Mouse (Mus musculus) thymus, postnatal 36 days (tissue): ENCODE results near the gene Cxcl15.

Experiments
- DNase-seq, 2 experiments: peaks; one replicate each; pipeline ENCODE4 v3.0.0; 2022; ENCODE audit warnings: mixed read lengths in 2 of 2

Gene Cxcl15

GRCm38 (mm10) chr5:90794195-90794625 is at the start of gene Cxcl15:
Gene Cxcl15 (plus strand): TSS chr5:90794534.
- no peak for DNase-seq

GRCm38 (mm10) chr5:90753934-90754333 is 40.4 kb upstream of the Cxcl15 start:
- no peak for DNase-seq

DNA sequence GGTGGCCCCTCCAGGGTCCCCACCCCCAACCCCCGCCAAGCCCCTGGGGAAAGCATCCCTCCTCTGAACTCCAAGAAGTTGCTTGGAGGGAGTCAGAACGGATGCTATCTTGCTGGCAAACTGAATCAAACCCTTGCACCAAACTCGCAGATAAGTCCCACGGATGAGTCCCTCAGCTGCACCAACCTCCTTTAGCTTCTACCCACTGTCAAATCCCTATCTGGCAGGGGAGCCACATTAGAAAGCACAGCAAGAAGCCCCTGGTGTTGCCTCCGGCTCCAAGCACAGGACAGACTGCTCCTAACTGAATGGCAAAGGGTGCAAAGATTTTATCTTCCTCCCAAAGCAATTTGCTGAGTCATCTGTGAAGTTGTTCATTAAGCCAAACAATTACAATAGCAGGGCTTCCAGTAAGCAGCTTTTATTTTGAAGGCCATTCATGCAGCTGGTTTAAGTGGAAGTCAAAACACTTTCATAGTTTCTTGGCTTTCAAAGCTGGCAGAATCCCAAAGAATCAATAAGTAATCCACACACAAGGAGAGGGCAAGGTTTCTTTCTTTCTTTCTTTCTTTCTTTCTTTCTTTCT is 36.2 kb upstream of the Cxcl15 start:
- no peak for DNase-seq

DNA sequence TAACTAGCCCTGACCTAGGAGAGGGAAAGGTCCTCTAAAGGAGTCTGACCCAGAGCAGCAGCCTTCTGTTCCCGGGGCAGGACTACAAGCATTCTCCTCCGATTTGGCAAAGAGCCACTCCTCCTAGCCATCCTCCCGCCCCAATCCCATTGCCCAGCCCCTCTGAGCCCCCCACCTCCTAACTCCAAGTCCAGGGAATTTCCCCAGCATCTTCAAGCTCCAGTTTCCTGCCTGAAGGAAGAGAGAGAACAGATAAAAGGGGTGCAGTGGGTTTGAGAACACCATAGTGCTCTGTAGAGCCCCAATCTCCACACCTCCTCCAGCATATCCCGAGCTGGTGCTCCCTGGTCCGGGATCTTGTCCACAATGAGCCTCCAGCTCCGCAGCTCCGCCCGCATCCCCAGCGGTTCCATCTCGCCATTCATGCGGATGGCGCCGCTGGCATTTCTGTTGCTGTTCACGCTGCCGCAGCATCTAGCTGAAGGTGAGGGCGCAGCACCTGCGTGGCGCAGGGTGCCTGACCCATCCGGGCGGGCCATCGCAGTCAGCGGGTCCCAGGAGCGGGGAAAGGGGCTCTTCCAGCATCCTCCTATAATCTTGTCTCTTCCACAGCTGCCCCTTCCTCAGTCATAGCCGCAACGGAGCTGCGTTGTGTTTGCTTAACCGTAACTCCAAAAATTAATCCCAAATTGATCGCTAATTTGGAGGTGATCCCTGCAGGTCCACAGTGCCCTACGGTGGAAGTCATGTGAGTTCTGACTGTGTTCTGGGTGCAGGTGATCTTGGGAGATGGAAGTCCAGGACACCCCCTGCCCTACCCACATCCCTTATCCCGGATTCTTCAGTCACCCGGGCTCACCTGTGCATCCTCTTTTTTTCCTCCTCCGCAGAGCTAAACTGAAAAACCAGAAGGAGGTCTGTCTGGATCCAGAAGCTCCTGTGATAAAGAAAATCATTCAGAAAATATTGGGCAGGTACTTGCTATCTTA is 35.0 kb upstream of the Cxcl15 start, which contains the start of gene Cxcl5:
Gene Cxcl5, plus strand, starts transcription at position 284 of the 989 bp plus-strand sequence.
- no peak for DNase-seq

- DNase-seq = no peak
Observed at GRCm38 (mm10) chr5:90760303-90760702, 34.0 kb upstream of the Cxcl15 start.

DNA sequence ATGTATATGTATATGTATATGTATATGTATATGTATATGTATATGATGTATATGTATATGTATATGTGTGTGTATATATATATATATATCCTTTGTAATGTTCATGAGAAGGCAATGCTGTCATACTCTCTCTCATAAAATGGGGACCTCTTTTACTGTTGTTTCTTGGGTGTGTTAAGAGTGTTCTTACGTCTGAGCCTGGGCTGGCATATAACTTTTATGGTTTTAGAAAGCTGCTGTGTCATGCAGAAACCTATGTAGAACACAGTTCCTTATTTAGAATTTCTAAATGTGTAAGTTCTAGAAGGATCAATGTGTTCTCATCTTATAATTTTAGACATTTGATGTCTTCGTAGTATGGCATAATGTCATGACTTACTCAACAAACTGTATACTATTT is 33.5 kb upstream of the Cxcl15 start:
- DNase-seq = no peak

DNA sequence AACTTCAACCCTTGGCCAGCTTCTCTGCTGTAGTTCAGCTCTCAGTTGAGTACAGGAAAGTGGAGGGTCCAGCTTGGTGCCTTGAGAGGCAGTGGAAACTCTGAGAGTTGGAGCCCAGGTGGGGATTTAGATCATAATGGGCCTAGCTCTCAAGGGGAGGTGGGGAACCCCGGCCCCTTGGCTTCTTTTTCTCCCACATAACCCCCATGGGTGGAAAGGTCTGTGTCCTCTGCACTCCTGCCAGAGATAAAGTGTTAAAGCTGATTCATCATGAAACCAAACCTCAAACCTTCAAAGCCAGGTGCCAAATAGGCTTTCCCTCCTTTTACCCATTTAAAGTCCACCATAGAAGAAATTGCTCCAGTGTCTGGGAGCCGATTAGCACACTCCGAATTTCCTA is 32.5 kb upstream of the Cxcl15 start:
- DNase-seq = no peak

- no peak for DNase-seq
Observed at GRCm38 (mm10) chr5:90763912-90764665, 30.2 kb upstream of the Cxcl15 start.

DNA sequence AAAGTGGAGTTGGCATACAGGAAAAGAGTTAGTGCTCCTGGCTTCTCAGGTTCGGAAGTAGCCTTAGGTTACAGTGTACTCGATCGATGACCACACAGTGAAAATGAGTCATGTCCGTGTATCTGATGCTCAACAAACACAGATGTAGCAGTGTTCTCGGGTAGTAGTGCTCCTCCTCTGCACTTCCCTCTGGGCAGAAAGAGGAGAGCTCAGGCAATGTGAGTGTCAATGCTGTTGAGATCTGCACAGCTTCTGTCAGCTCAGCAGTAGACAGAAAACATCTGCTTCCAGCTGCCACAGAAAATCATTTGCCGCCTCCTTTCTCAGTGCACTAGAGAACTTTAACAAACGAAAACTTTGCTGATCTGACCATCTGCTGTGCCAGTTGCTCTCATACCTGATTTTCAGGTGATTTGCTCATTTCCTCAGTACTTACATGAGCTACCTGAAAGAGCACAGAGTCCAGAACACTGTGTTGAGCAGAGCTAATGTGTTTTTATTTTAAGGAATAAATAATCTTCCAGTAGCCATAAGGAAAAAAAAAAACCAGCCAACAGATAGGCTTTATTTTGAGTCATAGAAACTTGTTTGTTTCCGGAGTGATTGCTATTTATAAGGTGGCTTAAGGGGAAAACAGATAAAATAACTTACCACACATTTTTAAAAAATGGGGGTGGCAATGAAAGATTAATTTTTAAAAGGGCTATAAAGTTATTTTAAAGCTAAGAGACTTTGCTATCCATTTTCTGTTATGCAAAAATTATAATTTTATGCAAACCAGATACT is 28.3 kb upstream of the Cxcl15 start:
- DNase-seq = no peak

GRCm38 (mm10) chr5:90768218-90768617 is 26.1 kb upstream of the Cxcl15 start, which contains the start of gene Ppbp:
Gene Ppbp (plus strand): TSS chr5:90768518.
- DNase-seq = no peak

- DNase-seq = no peak
Observed at GRCm38 (mm10) chr5:90771369-90771768, 23.0 kb upstream of the Cxcl15 start.

DNA sequence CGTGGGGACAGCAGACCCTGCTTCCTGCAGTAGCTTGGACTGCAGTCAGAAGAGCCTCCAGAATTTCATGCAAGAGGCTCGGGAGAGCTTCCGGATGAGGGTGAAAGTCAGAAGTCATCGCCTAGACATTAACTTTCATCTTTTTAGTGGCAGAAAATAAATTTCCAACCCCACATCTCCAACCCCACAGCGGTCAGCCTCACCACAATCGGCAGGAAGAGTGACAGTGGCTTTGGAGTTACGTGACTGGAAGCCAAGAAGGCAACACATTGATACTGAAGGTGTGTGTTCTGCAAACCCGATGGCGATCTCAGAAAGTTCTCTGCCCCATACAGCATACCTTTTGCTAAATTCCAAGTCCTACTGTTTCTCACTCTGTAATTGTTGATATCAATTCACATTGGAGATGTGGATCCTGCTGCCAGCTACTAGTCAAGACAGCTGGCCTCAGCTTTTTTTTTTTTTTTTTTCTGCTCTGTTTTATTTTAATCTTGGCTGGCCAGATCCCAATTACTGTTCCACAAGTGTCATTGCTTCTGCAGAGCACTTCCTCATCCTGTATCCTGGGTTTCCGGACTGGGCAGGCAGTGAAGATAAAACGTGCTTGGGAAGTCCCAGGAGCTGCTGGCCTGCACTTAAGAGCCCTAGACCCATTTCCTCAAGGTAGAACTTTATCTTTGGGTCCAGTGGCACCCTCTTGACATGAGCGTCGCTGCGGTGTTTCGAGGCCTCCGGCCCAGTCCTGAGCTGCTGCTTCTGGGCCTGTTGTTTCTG is 22.3 kb upstream of the Cxcl15 start, which contains the start of gene Pf4:
Gene Pf4, plus strand, starts transcription at position 556 of the 774 bp plus-strand sequence.
- no peak for DNase-seq

GRCm38 (mm10) chr5:90775562-90775961 is 18.8 kb upstream of the Cxcl15 start:
- no peak for DNase-seq

DNA sequence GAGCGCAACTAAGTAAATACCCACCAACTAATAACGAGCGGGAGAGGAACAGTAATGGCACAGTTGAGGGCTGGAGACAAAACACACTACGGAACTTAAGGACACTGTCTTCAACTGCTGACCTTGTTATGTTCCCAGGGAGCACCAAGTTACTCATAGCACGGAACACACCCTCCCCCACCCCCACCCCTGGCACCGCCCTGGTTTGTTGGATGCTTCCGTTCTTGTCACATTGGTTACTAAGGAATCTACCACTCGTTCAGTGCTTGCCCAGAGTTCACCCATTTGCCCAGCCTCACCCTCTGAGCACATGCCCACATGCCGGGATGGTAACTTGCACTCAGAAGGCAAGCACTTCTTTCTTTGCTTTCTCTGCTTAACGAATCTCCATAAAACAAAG is 16.7 kb upstream of the Cxcl15 start:
- DNase-seq = no peak

DNA sequence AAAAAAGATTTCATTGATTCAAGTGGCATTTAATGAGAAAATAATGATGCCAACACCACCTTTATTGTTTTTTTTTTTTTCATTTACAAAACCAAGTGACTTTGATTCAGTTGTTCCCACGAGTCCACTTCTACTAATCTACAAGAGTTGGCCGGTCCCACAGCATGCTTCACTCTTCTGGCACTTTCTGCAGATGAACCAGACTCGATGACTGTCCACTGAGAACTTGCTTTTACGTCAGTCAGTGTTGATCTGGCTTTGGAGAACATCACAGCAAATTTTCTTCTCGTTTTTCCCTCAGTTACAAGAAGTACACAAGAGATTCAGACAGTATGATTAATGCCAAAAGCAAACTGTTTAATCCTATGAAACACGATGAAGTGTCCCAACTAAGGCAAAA is 15.5 kb upstream of the Cxcl15 start:
- DNase-seq = no peak

DNA sequence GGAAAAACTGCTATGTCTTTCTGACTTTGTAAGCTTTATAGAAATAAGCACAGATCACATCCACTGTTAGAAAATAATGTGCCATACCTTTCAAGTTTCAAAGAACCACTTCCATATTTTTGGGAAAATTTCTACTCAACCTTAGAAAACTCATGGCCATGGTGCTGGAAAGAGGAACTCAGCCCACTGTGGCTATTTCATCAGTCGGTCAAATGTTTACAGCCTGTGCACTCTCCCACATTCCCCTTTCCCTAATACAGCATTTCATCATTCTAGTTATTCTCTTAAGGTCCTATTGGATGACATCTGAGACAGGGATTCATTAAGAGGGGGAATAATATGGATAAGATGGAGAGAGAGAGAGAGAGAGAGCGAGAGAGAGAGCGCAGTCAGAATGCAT is 10.6 kb upstream of the Cxcl15 start:
- DNase-seq = no peak

GRCm38 (mm10) chr5:90785659-90786588 is 8.4 kb upstream of the Cxcl15 start, which contains the start of gene Cxcl3:
Gene Cxcl3 (plus strand): TSS chr5:90786103.
- no peak for DNase-seq

GRCm38 (mm10) chr5:90788114-90788513 is 6.2 kb upstream of the Cxcl15 start:
- DNase-seq = no peak

DNA sequence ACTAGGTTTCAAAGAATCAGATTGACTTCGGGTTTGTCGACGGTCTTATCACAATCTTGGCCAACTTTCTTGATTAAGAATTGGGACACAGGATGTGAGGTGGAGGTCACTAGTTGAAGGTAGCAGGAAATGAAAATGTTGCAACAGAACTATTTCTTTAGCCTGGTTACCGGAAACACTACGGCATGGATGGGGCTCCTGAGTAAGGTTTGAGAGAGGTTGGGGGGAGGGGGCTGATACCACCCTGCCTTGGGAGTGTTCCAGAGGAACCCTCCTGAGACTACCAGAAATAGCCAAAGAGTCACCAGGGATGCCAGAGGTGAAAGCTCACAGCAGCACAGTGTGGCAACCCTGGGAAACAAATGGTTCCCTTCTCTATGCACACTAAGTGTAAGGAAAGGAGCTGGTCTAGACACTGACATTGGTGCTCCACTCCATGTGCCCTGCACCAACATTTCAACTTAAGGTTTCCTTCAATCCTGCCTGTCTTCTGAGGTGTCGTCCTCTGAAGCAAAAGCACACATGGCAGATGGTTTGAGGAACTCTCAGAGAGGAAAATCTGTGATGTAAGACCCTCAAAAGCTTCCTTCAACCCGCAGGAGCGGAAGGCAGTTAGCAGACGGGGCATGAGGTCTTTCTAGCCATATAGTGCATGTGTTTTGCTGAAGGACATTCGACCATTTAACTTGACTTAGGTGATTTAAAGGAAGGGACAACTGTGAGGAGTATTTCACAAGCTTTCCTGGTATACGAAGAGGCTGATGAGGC is 4.8 kb upstream of the Cxcl15 start:
- no peak for DNase-seq
